Mouse (Mus musculus) heart, postnatal 0 days (tissue): ENCODE data around the gene Shoc2. TPM values are rescaled to one million over a fixed set of nuclear protein-coding genes. Genes with fewer than 3 reads are reported as not detected.

Experiments used
- ATAC-seq: fragments of 200-750 bp; cut with Nextera tagmentation; 2 replicates; pipeline ENCODE4 v1.8.0; 2017; ENCODE audit warnings: low read depth, moderate number of reproducible peaks, moderate library complexity; ENCODE audit not compliant: insufficient read depth
- DNase-seq: peaks from one replicate; pipeline ENCODE4 v3.0.0-alpha.2; 2016; ENCODE audit warnings: low spot score
- H3K27ac ChIP-seq: fragments of 300-500 bp; sonication (generic); 2 replicates; pipeline ENCODE4 v1.5.1; 2014; ENCODE audit warnings: low read depth, mild to moderate bottlenecking
- H3K27me3 ChIP-seq: fragments of 300-500 bp; sonication (generic); 2 replicates; pipeline ENCODE4 v1.6.1; 2014; ENCODE audit warnings: low read length, mixed read lengths; ENCODE audit not compliant: control insufficient read depth, insufficient read depth
- H3K36me3 ChIP-seq: fragments of 300-500 bp; sonication (generic); replicated peaks from 2 replicates; pipeline ENCODE4 v1.6.1; 2014; ENCODE audit warnings: low read length, mixed read lengths; ENCODE audit not compliant: control insufficient read depth, insufficient read depth
- H3K4me1 ChIP-seq: fragments of 300-500 bp; sonication (generic); 2 replicates; pipeline ENCODE4 v1.6.1; 2014; ENCODE audit warnings: antibody characterized with exemption; ENCODE audit not compliant: control insufficient read depth, insufficient read depth
- H3K4me2 ChIP-seq: fragments of 300-500 bp; sonication (generic); 2 replicates; pipeline ENCODE4 v1.6.1; 2014; ENCODE audit warnings: low read depth, mild to moderate bottlenecking, low read length, moderate library complexity
- H3K4me3 ChIP-seq: fragments of 300-500 bp; sonication (generic); 2 replicates; pipeline ENCODE4 v1.5.1; 2014; ENCODE audit warnings: low read depth, low read length
- H3K9ac ChIP-seq: fragments of 300-500 bp; sonication (generic); replicated peaks from 2 replicates; pipeline ENCODE4 v1.6.1; 2014; ENCODE audit warnings: low read depth, low read length, mixed read lengths
- H3K9me3 ChIP-seq: fragments of 300-500 bp; sonication (generic); replicated peaks from 2 replicates; pipeline ENCODE4 v1.6.1; 2016; ENCODE audit warnings: low read length; ENCODE audit not compliant: control insufficient read depth
- CTCF ChIP-seq: IDR thresholded peaks from 2 replicates; pipeline ENCODE4 v1.5.1; 2016; ENCODE audit warnings: antibody characterized with exemption, control low read depth, low read depth
- EP300 ChIP-seq: IDR thresholded peaks from 2 replicates; pipeline ENCODE4 v1.6.1; 2016; ENCODE audit warnings: antibody characterized with exemption, low read depth
- WGBS: fragments of 180-500 bp; shearing (Covaris S2); extraction: QIAGEN DNeasy Blood & Tissue Kit; methylation state at CpG from one replicate; pipeline ENCODE4 v1.1.7; 2014; 5-methylcytosine and 5-hydroxymethylcytosine counted together
- polyA plus RNA-seq: library from polyadenylated mRNA; unstranded; fragments of >200 nt; fragmentation: Nextera tagmentation; extraction: Ambion mirVana; gene quantifications from 2 replicates; pipeline ENCODE4 v1.2.1, GENCODE M21; 2015
- total RNA-seq: library from RNA; depleted of rRNA; stranded (reverse); fragments of >200 nt; gene quantifications from 2 replicates; pipeline ENCODE4 v1.2.3, GENCODE M21; 2014; ENCODE audit warnings: low replicate concordance

Gene Shoc2
- total and polyA plus RNA-seq, 2 experiments from 2014 or later = 20.1 to 38.0 TPM

- ATAC-seq (no peak), DNase-seq (no peak)
- TF ChIP-seq EP300 (no peak), CTCF (peak; percentile 32)
- Histone ChIP-seq H3K9me3 (no peaks in the 10 kb centered on the region), H3K27ac (no peak overlapping the region), H3K9ac (no peak overlapping the region), H3K4me1 (no peaks in the 10 kb centered on the region), H3K4me2 (no peak overlapping the region), H3K27me3 (no peaks in the 10 kb centered on the region), H3K36me3 (peaks cover 51% of the 10 kb centered on the region), H3K4me3 (no peak overlapping the region)
- 74% methylated on average over 2 of the region's 2 CpGs for WGBS
Measured at GRCm38 (mm10) chr19:53925338-53925751, 18.8 kb upstream of the Shoc2 start.

GRCm38 (mm10) chr19:53926705-53927104 is 17.4 kb upstream of the Shoc2 start:
- Histone ChIP-seq H3K4me2 (no peak overlapping the region), H3K4me1 (no peaks in the 10 kb centered on the region), H3K27me3 (no peaks in the 10 kb centered on the region), H3K27ac (no peak overlapping the region), H3K9ac (no peak overlapping the region), H3K36me3 (peaks cover 55% of the 10 kb centered on the region), H3K9me3 (no peaks in the 10 kb centered on the region), H3K4me3 (no peak overlapping the region)
- no peak for TF ChIP-seq EP300
- no peak for TF ChIP-seq CTCF
- WGBS = 94% methylated on average over 1 of the region's 1 CpGs
- ATAC-seq (no peak), DNase-seq (no peak)

GRCm38 (mm10) chr19:53929218-53929617 is 14.9 kb upstream of the Shoc2 start:
- no peak for ATAC-seq
- Histone ChIP-seq H3K4me3 (no peak overlapping the region), H3K36me3 (peaks cover 45% of the 10 kb centered on the region), H3K4me2 (no peak overlapping the region), H3K9me3 (no peaks in the 10 kb centered on the region), H3K9ac (no peak overlapping the region), H3K27ac (no peak overlapping the region), H3K4me1 (no peaks in the 10 kb centered on the region), H3K27me3 (no peaks in the 10 kb centered on the region)
- TF ChIP-seq CTCF (no peak), EP300 (no peak)
- 83% methylated on average over 3 of the region's 3 CpGs for whole genome bisulfite sequencing
- no peak for DNase-seq

- TF ChIP-seq CTCF = no peak
- TF ChIP-seq EP300 = no peak
- Histone ChIP-seq H3K9me3 (no peaks in the 10 kb centered on the region), H3K27ac (no peak overlapping the region), H3K27me3 (no peaks in the 10 kb centered on the region), H3K9ac (no peak overlapping the region), H3K4me2 (no peak overlapping the region), H3K36me3 (peaks cover 35% of the 10 kb centered on the region), H3K4me1 (no peaks in the 10 kb centered on the region), H3K4me3 (no peak overlapping the region)
- no peak for DNase-seq
- ATAC-seq = no peak
Measured at GRCm38 (mm10) chr19:53933050-53933449, 11.1 kb upstream of the Shoc2 start.

GRCm38 (mm10) chr19:53934046-53934445 is 10.1 kb upstream of the Shoc2 start:
- Histone ChIP-seq H3K4me3 (no peak overlapping the region), H3K36me3 (peaks cover 39% of the 10 kb centered on the region), H3K27me3 (no peaks in the 10 kb centered on the region), H3K27ac (no peak overlapping the region), H3K4me2 (no peak overlapping the region), H3K9ac (no peak overlapping the region), H3K9me3 (no peaks in the 10 kb centered on the region), H3K4me1 (no peaks in the 10 kb centered on the region)
- TF ChIP-seq CTCF = no peak
- no peak for TF ChIP-seq EP300
- ATAC-seq = no peak
- DNase-seq = no peak

DNA sequence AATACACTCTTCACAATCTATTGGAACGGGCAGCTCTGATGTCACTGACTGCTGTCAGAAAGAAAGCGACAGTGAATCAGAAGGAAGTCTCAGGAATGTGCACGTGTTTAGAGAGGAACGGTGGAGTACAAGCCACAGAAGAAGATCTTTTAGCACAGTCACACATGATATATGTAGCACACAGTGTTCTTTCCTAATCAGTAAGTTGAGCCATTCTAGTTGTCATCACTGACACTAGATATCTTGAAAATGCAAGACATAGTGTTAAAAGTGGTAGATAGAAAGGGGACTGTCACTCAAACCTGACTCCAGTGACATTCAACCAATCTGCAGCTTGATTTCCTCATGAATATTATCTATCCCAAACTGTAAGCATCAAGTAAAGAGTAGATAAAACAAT is 4.6 kb upstream of the Shoc2 start:
- TF ChIP-seq EP300 (0 out of 2 replicates have a peak, but pooled peaks have one; percentile 19), CTCF (no peak)
- 20% methylated on average over 4 of the region's 4 CpGs for WGBS
- H3K9me3 ChIP-seq = no peaks in the 10 kb centered on the region
- H3K36me3 ChIP-seq = 0 out of 2 replicates have a peak, but pooled peaks cover 11% of the 10 kb centered on the region
- no peaks in the 10 kb centered on the region for H3K27me3 ChIP-seq
- DNase-seq = no peak
- H3K27ac ChIP-seq = peak overlapping the region; percentile 1; the same call in 1 of the 2 replicates
- peaks cover 12% of the 10 kb centered on the region; the same call in 1 of the 2 replicates for H3K4me1 ChIP-seq
- ATAC-seq = no peak
- no peak overlapping the region for H3K9ac ChIP-seq
- H3K4me3 ChIP-seq = no peak overlapping the region
- H3K4me2 ChIP-seq = no peak overlapping the region
